Mouse (Mus musculus) MEL (cell line): ENCODE measurements around the gene Banf1. TPM values are rescaled to one million over a fixed set of nuclear protein-coding genes. Genes with fewer than 3 reads are reported as not detected.

Source experiments
- DNase-seq: peaks from one replicate; pipeline ENCODE4 v3.0.0; 2011; ENCODE audit warnings: low read depth, low spot score
- H3K27ac ChIP-seq: 2 replicates; pipeline ENCODE4 v1.5.1; 2012; ENCODE audit warnings: low read depth, mild to moderate bottlenecking, control low read depth, low read length, moderate library complexity; ENCODE audit not compliant: control insufficient read depth
- H3K27me3 ChIP-seq, 2 experiments: fragments of 150-350 bp in 1 of 2; sonication (generic) in 1 of 2; 2 replicates each; pipeline ENCODE4 v1.6.1; 2012; ENCODE audit warnings: low read length in 2 of 2, mild to moderate bottlenecking in 2 of 2, improper control_type of control experiment in 1 of 2, moderate library complexity in 1 of 2; ENCODE audit not compliant: insufficient read depth in 2 of 2, control insufficient read depth in 1 of 2
- H3K36me3 ChIP-seq, 2 experiments: 2 replicates each; pipeline ENCODE4 v1.6.1; 2012 to 2014; ENCODE audit warnings: low read length in 2 of 2, improper control_type of control experiment in 1 of 2, inconsistent platforms in 1 of 2, mild to moderate bottlenecking in 1 of 2; ENCODE audit not compliant: insufficient read depth in 2 of 2, control insufficient read depth in 1 of 2
- H3K4me1 ChIP-seq, 2 experiments: fragments of 150-350 bp in 1 of 2; sonication (generic) in 1 of 2; 2 replicates each; pipeline ENCODE4 v1.6.1; 2012; ENCODE audit warnings: low read length in 2 of 2, improper control_type of control experiment in 1 of 2, mild to moderate bottlenecking in 1 of 2; ENCODE audit not compliant: insufficient read depth in 2 of 2, control insufficient read depth in 1 of 2
- H3K4me3 ChIP-seq, 2 experiments: fragments of 150-350 bp in 1 of 2; sonication (generic) in 1 of 2; 2 replicates each; pipeline ENCODE4 v1.5.1; 2012; ENCODE audit warnings: low read depth in 2 of 2, low read length in 2 of 2, mild to moderate bottlenecking in 2 of 2, moderate library complexity in 2 of 2, control low read depth in 1 of 2, improper control_type of control experiment in 1 of 2; ENCODE audit not compliant: control insufficient read depth in 1 of 2, insufficient read depth in 1 of 2
- H3K79me2 ChIP-seq: 2 replicates; pipeline ENCODE4 v1.6.1; 2012; ENCODE audit warnings: mild to moderate bottlenecking, low read length, moderate library complexity; ENCODE audit not compliant: control insufficient read depth, poor library complexity, insufficient read depth
- H3K9ac ChIP-seq: 2 replicates; pipeline ENCODE4 v1.6.1; 2012; ENCODE audit warnings: low read depth, mild to moderate bottlenecking, control low read depth, low read length, moderate library complexity; ENCODE audit not compliant: control insufficient read depth, poor library complexity, severe bottlenecking
- H3K9me3 ChIP-seq: fragments of 150-350 bp; sonication (generic); replicated peaks from 2 replicates; pipeline ENCODE4 v1.6.1; 2012; ENCODE audit warnings: mild to moderate bottlenecking, low read length, improper control_type of control experiment, moderate library complexity; ENCODE audit not compliant: insufficient read depth
- BHLHE40 ChIP-seq: IDR thresholded peaks from 2 replicates; pipeline ENCODE4 v1.6.1; 2012; ENCODE audit warnings: low read depth, mild to moderate bottlenecking, inconsistent platforms, low read length, improper control_type of control experiment, borderline replicate concordance
- CHD1 ChIP-seq: IDR thresholded peaks from 2 replicates; pipeline ENCODE4 v1.6.1; 2012; ENCODE audit warnings: low read depth, mild to moderate bottlenecking, inconsistent platforms, low read length, improper control_type of control experiment
- CHD2 ChIP-seq: IDR thresholded peaks from 2 replicates; pipeline ENCODE4 v1.6.1; 2011; ENCODE audit warnings: low read length, improper control_type of control experiment
- CTCF ChIP-seq, 3 experiments: IDR thresholded peaks in 2 of 3; conservative IDR thresholded peaks in 1 of 3; 2 replicates each; pipeline ENCODE4 v1.5.1; 2011 to 2012; ENCODE audit warnings: low read length in 3 of 3, low read depth in 2 of 3, mild to moderate bottlenecking in 2 of 3, improper control_type of control experiment in 1 of 3, inconsistent platforms in 1 of 3, mixed read lengths in 1 of 3, moderate library complexity in 1 of 3; ENCODE audit not compliant: control insufficient read depth in 1 of 3, insufficient read depth in 1 of 3, poor library complexity in 1 of 3, severe bottlenecking in 1 of 3
- ELF1 ChIP-seq: IDR thresholded peaks from 2 replicates; pipeline ENCODE4 v1.6.1; 2014; ENCODE audit warnings: low read depth, mild to moderate bottlenecking, inconsistent platforms, low read length, improper control_type of control experiment, moderate library complexity
- EP300 ChIP-seq, 2 experiments: IDR thresholded peaks; 2 replicates each; pipeline ENCODE4 v1.6.1; 2011; ENCODE audit warnings: improper control_type of control experiment in 2 of 2, low read length in 2 of 2, low read depth in 1 of 2, mild to moderate bottlenecking in 1 of 2
- ETS1 ChIP-seq: IDR thresholded peaks from 2 replicates; pipeline ENCODE4 v1.6.1; 2012; ENCODE audit warnings: low read depth, mild to moderate bottlenecking, inconsistent platforms, low read length, improper control_type of control experiment, moderate library complexity
- GABPA ChIP-seq: IDR thresholded peaks from 2 replicates; pipeline ENCODE4 v1.6.1; 2012; ENCODE audit warnings: low read depth, mild to moderate bottlenecking, inconsistent platforms, low read length, improper control_type of control experiment, moderate library complexity
- GATA1 ChIP-seq: IDR thresholded peaks from 2 replicates; pipeline ENCODE4 v1.6.1; 2011; ENCODE audit warnings: low read depth, low read length, improper control_type of control experiment
- JUND ChIP-seq: IDR thresholded peaks from 2 replicates; pipeline ENCODE4 v1.6.1; 2011; ENCODE audit warnings: low read depth, mild to moderate bottlenecking, improper control_type of control experiment, low read length
- KAT2A ChIP-seq: conservative IDR thresholded peaks from 2 replicates; pipeline ENCODE4 v1.6.1; 2012; ENCODE audit warnings: low read depth, low read length, improper control_type of control experiment, inconsistent platforms
- MAX ChIP-seq: IDR thresholded peaks from 2 replicates; pipeline ENCODE4 v1.6.1; 2011; ENCODE audit warnings: low read length, improper control_type of control experiment
- MAZ ChIP-seq: IDR thresholded peaks from 2 replicates; pipeline ENCODE4 v1.6.1; 2012; ENCODE audit warnings: low read depth, mild to moderate bottlenecking, inconsistent platforms, low read length, improper control_type of control experiment
- MXI1 ChIP-seq: IDR thresholded peaks from 2 replicates; pipeline ENCODE4 v1.6.1; 2011; ENCODE audit warnings: mild to moderate bottlenecking, low read depth, low read length, improper control_type of control experiment
- MYB ChIP-seq: IDR thresholded peaks from 2 replicates; pipeline ENCODE4 v1.6.1; 2011; ENCODE audit warnings: mild to moderate bottlenecking, low read depth, low read length, improper control_type of control experiment
- MYC ChIP-seq: IDR thresholded peaks from 2 replicates; pipeline ENCODE4 v1.6.1; 2011; ENCODE audit warnings: low read depth, mild to moderate bottlenecking, low read length, improper control_type of control experiment, moderate library complexity
- NELFE ChIP-seq: IDR thresholded peaks from 2 replicates; pipeline ENCODE4 v1.6.1; 2011; ENCODE audit warnings: low read depth, low read length, improper control_type of control experiment
- NRF1 ChIP-seq: IDR thresholded peaks from 2 replicates; pipeline ENCODE4 v1.6.1; 2014; ENCODE audit warnings: low read depth, mild to moderate bottlenecking, inconsistent platforms, low read length, improper control_type of control experiment, moderate library complexity; ENCODE audit not compliant: poor library complexity, insufficient read depth, severe bottlenecking
- POLR2A ChIP-seq, 2 experiments: IDR thresholded peaks; 2 replicates each; pipeline ENCODE4 v1.6.1; 2011 to 2012; ENCODE audit warnings: low read length in 2 of 2, mild to moderate bottlenecking in 2 of 2, control low read depth in 1 of 2, improper control_type of control experiment in 1 of 2, low read depth in 1 of 2, moderate library complexity in 1 of 2; ENCODE audit not compliant: control insufficient read depth in 1 of 2, insufficient read depth in 1 of 2, poor library complexity in 1 of 2
- POLR2AphosphoS2 ChIP-seq: IDR thresholded peaks from 2 replicates; pipeline ENCODE4 v1.6.1; 2011; ENCODE audit warnings: low read length, improper control_type of control experiment
- POLR2AphosphoS5 ChIP-seq: IDR thresholded peaks from 2 replicates; pipeline ENCODE4 v1.6.1; 2012; ENCODE audit warnings: low read depth, borderline replicate concordance, mild to moderate bottlenecking, inconsistent platforms, low read length, moderate library complexity, mixed read lengths
- RAD21 ChIP-seq: IDR thresholded peaks from 2 replicates; pipeline ENCODE4 v1.6.1; 2011; ENCODE audit warnings: mild to moderate bottlenecking, low read depth, low read length, improper control_type of control experiment
- RCOR1 ChIP-seq: IDR thresholded peaks from 2 replicates; pipeline ENCODE4 v1.6.1; 2012; ENCODE audit warnings: low read depth, mild to moderate bottlenecking, inconsistent platforms, low read length, improper control_type of control experiment
- SIN3A ChIP-seq: IDR thresholded peaks from 2 replicates; pipeline ENCODE4 v1.6.1; 2012; ENCODE audit warnings: low read length, improper control_type of control experiment, inconsistent platforms
- SMC3 ChIP-seq: IDR thresholded peaks from 2 replicates; pipeline ENCODE4 v1.6.1; 2011; ENCODE audit warnings: low read depth, low read length, improper control_type of control experiment
- TAL1 ChIP-seq: IDR thresholded peaks from 2 replicates; pipeline ENCODE4 v1.6.1; 2012; ENCODE audit warnings: mild to moderate bottlenecking, inconsistent platforms, low read length, moderate library complexity, mixed read lengths
- TBP ChIP-seq: IDR thresholded peaks from 2 replicates; pipeline ENCODE4 v1.8.0; 2011; ENCODE audit warnings: low read depth, low read length, improper control_type of control experiment
- TCF12 ChIP-seq: IDR thresholded peaks from 2 replicates; pipeline ENCODE4 v1.6.1; 2014; ENCODE audit warnings: low read depth, mild to moderate bottlenecking, inconsistent platforms, low read length, improper control_type of control experiment, moderate library complexity
- UBTF ChIP-seq: IDR thresholded peaks from 2 replicates; pipeline ENCODE4 v1.6.1; 2012; ENCODE audit warnings: low read depth, mild to moderate bottlenecking, inconsistent platforms, low read length, improper control_type of control experiment, moderate library complexity, borderline replicate concordance; ENCODE audit not compliant: insufficient read depth
- USF1 ChIP-seq: IDR thresholded peaks from 2 replicates; pipeline ENCODE4 v1.6.1; 2014; ENCODE audit warnings: low read depth, mild to moderate bottlenecking, inconsistent platforms, low read length, improper control_type of control experiment, moderate library complexity
- USF2 ChIP-seq, 2 experiments: IDR thresholded peaks; 2 replicates each; pipeline ENCODE4 v1.6.1; 2011 to 2012; ENCODE audit warnings: improper control_type of control experiment in 2 of 2, low read length in 2 of 2, borderline replicate concordance in 1 of 2, inconsistent platforms in 1 of 2, low read depth in 1 of 2, mild to moderate bottlenecking in 1 of 2; ENCODE audit not compliant: insufficient read depth in 1 of 2
- ZC3H11A ChIP-seq: IDR thresholded peaks from 2 replicates; pipeline ENCODE4 v1.6.1; 2012; ENCODE audit warnings: low read depth, mild to moderate bottlenecking, inconsistent platforms, low read length, improper control_type of control experiment
- ZKSCAN1 ChIP-seq: IDR thresholded peaks from 2 replicates; pipeline ENCODE4 v1.6.1; 2012; ENCODE audit warnings: low read depth, mild to moderate bottlenecking, inconsistent platforms, low read length, improper control_type of control experiment, moderate library complexity
- ZMIZ1 ChIP-seq: IDR thresholded peaks from 2 replicates; pipeline ENCODE4 v1.6.1; 2012; ENCODE audit warnings: low read depth, mild to moderate bottlenecking, inconsistent platforms, low read length, improper control_type of control experiment, moderate library complexity
- ZNF384 ChIP-seq: IDR thresholded peaks from 2 replicates; pipeline ENCODE4 v1.6.1; 2012; ENCODE audit warnings: low read depth, mild to moderate bottlenecking, inconsistent platforms, low read length, improper control_type of control experiment
- polyA plus RNA-seq, 2 experiments: library from polyadenylated mRNA; stranded (reverse) in 1 of 2; unstranded in 1 of 2; fragments of >175 nt in 1 of 2; fragments of >200 nt in 1 of 2; gene quantifications; 2 replicates each; pipeline versions ENCODE4 v1.2.1 to v1.2.4; 2012; ENCODE audit warnings: low replicate concordance in 2 of 2, low read depth in 1 of 2; ENCODE audit not compliant: insufficient read length in 2 of 2, insufficient read depth in 1 of 2, missing spikeins in 1 of 2
- total RNA-seq: library from RNA; depleted of rRNA; stranded (reverse); fragments of 300-350 nt; gene quantifications from 2 replicates; pipeline ENCODE4 v1.2.3, GENCODE M21; 2012; rRNA removed

Gene Banf1
- total RNA-seq, result 207 and 211 TPM in 2 replicates
- 1,000 to 10,000 TPM in 1 of 2 experiments, 100 to 1,000 TPM in 1; 644 to 1,168 TPM for polyA plus RNA-seq

GRCm38 (mm10) chr19:5367053-5367359 is at the start of gene Banf1:
Gene Banf1 (minus strand): TSS chr19:5367168.
- no peaks in the 10 kb centered on the region for H3K9me3 ChIP-seq
- 0 out of 2 replicates have a peak, but pooled peaks have one; percentile 5 for TF ChIP-seq MYC
- no peak for TF ChIP-seq ZMIZ1
- TF ChIP-seq POLR2AphosphoS5, result no peak
- no peak for TF ChIP-seq UBTF
- no peak for TF ChIP-seq MYB
- TF ChIP-seq MAX, result peak; percentile 51; the same call in 1 of the 2 replicates
- no peak for TF ChIP-seq EP300 (IDR thresholded peaks at IDR 0.05; ENCODE audit: low read depth in 1 of 2, low read length in 2 of 2)
- TF ChIP-seq ZKSCAN1, result no peak
- TF ChIP-seq TAL1, result no peak
- no peak; the same call in 1 of the 2 replicates for TF ChIP-seq TBP
- TF ChIP-seq USF2 (IDR thresholded peaks at IDR 0.05; ENCODE audit: borderline replicate concordance in 1 of 2, insufficient read depth in 1 of 2, low read depth in 1 of 2, low read length in 2 of 2), result no peak
- TF ChIP-seq RCOR1, result no peak
- no peak for TF ChIP-seq BHLHE40
- TF ChIP-seq NRF1, result no peak
- no peak for TF ChIP-seq CTCF (IDR thresholded peaks at IDR 0.05 in 2 of 3, conservative IDR thresholded peaks at IDR 0.05 in 1 of 3; ENCODE audit: control insufficient read depth in 1 of 3, insufficient read depth in 1 of 3, low read depth in 2 of 3, low read length in 3 of 3, poor library complexity in 1 of 3, severe bottlenecking in 1 of 3)
- TF ChIP-seq POLR2AphosphoS2, result 0 out of 2 replicates have a peak, but pooled peaks have one; percentile 54
- TF ChIP-seq RAD21, result no peak
- TF ChIP-seq TCF12, result no peak
- no peak for TF ChIP-seq GATA1
- TF ChIP-seq ZNF384, result no peak
- no peak; the same call in 1 of the 2 replicates for TF ChIP-seq NELFE
- TF ChIP-seq SIN3A, result no peak
- no peak for TF ChIP-seq ELF1
- no peak for TF ChIP-seq MAZ
- TF ChIP-seq USF1, result no peak
- no peak for TF ChIP-seq SMC3
- TF ChIP-seq CHD1, result no peak
- TF ChIP-seq ETS1, result no peak
- no peak for TF ChIP-seq MXI1
- peak in 1 of 2 experiments; percentile 57; a peak in 2 of 4 replicates for TF ChIP-seq POLR2A (IDR thresholded peaks at IDR 0.05; ENCODE audit: control insufficient read depth in 1 of 2, insufficient read depth in 1 of 2, low read depth in 1 of 2, low read length in 2 of 2, poor library complexity in 1 of 2)
- TF ChIP-seq GABPA, result no peak
- no peak for TF ChIP-seq CHD2
- TF ChIP-seq KAT2A, result no peak
- TF ChIP-seq JUND, result no peak
- no peak for TF ChIP-seq ZC3H11A
- H3K79me2 ChIP-seq, result peaks cover 39% of the 10 kb centered on the region
- H3K9ac ChIP-seq, result peak within 1 kb of the TSS; percentile 98
- H3K27me3 ChIP-seq, result no peaks in the 10 kb centered on the region
- peak within 1 kb of the TSS; percentile 94 for H3K27ac ChIP-seq
- H3K4me1 ChIP-seq, result peaks cover 0 to 33% of the 10 kb centered on the region in 2 experiments; a peak in 3 of 4 replicates
- peak within 1 kb of the TSS; percentile 77 to 98 for H3K4me3 ChIP-seq
- no peak for DNase-seq
- peaks cover 1 to 30% of the 10 kb centered on the region in 2 experiments; a peak in 3 of 4 replicates for H3K36me3 ChIP-seq
